Mouse (Mus musculus) ZHBTc4 (cell line): ENCODE results near the gene Gsto2.

Experiments
- DNase-seq: peaks from one replicate; pipeline ENCODE4 v3.0.0-alpha.2; 2011; ENCODE audit warnings: low read depth, low spot score

Gene Gsto2

DNA sequence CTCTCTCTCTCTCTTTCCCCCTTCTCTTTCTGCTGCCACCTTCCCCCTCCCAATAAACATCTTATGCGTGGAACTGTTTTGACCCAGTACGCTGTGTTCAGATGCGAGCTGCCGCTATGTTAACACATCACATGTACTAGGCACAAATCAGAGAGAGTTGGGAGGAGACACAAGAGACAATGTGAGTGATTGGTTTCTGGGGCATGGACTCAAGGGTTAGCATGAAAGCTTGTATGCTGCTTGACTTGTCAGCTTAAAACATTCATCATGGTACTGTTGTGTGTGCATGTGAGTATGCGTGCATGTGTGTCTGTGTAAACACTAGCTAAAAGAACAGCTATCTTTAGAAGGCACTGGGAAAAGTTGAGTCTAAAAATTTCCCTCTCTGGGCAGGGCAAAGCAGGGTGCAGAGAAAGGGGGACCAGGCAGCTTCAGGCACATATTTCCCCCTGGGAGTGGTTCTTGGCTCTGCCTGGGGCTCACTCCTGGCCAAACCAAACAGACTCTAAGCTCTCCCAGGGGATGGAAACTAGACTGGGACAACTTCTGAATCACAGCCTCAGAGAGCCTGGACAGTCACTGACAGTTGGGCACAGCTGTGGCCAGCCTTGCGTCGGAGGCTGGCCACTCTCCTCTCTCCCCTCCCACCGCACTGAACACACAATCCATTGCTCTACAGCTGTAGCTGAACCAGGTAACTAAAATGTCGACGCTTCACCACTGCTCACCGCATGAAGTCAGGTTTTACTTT is 26.4 kb downstream of the Gsto2 start:
- DNase-seq: no peak

DNA sequence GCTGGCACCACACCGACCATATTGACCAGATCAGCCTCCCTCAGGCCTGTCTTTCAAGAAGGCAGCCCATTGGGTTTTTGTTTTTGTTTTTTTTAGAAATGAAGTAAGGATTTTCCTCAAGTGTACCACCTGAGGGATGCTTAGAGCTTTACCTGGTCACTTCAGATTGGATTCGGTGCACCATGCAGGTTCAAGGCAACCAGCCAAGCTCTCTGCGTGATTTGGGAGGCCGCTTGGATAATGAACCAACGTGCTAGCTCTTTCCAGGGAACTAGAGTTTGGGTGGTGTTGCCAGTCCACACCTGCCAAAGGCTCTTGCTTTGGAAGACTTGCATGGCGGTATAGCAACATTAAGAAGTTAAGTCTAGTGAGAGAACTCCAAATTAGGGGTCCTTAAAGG is 27.8 kb downstream of the Gsto2 start:
- DNase-seq: no peak

DNA sequence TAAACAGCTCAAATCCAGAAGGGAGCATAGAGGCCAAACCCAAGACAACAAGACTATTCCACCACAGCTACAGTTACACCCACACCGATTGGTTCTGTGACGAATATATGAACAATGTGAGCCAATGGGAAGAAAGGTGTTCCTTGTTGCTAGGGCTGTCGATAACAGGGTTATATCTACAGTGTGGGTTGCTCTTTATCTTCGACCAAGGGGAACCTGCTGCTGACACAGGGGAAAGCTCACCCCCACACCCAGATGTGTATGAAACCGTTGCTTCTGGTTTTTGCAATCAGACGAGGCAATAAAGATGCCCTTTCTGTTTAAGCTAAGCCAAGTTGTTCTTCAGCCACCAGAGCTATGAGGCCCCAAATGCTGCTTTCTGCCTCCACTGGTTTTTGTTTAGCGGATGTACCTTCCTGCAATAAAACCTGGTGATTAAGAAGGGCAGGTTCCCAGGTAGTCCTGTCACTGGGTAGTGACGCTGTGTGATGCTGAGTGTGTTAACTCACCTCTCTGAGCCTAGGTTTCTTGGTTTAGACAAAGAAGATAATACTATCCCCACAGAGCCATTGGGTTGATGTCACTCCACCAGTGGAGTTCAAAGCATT is 33.2 kb downstream of the Gsto2 start:
- no peak for DNase-seq

DNA sequence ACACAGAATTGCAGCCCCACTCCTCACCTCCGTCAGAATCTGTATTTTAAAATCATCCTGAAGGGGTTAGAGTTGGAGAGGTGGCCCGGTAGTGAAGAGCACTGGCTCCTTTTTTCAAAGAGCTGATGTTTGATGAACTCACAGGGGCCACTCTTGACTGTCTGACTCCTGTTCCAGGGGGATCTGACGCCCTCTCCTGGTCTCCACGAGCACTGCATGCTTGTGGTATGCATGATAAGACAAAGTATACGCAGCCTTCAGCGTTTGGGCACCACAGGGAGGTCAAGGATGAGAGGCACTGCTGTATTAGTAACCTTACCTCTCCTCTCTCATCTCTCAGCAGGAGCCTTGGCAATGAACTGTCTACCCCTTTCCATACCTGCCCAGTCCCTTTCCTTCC is 34.7 kb downstream of the Gsto2 start:
- DNase-seq: peak; percentile 46

GRCm38 (mm10) chr19:47900558-47900957 is 35.2 kb downstream of the Gsto2 start:
- no peak for DNase-seq

DNA sequence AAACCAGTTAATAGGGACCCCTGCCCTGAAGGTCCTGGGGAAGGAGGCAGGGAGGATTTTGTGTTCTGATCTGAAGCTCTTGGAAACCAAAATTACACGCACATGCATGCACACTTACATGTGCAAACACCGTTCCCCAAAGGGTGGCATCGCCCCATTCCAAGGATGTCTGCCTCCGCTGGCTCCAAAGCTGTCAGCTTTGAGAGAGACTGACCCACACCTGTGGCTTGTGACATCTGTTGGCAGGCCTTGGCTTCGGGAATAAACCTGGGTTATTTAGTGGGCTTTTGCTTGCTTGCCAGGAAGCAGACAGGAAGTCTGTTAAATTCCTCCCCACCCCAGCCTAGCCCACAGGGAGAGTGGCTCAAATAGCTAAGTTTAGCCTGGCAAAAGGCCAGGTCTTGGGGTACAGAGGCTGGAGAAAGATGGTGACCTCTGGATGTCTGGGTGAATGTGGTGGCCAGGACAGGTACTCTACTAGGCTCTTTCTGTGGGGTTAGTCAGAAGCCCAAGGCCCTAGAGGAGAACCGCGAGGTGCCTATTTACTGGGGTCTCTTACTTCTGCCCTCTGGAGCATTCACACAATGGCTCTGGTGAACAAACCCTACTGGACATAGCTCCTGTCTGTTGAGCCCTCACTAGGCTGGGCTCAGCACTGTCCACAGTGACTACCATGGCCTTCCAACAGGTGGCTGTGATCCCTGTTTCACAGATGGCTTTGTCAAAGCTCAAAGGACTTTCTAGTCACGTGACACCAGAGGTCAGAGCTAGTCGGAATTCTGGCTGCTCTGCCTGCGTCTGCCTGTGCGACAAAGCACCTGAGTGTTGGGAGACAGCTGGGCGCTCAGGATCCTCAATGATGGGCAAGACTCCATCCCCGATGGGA is 37.2 kb downstream of the Gsto2 start:
- DNase-seq: peak; percentile 38

DNA sequence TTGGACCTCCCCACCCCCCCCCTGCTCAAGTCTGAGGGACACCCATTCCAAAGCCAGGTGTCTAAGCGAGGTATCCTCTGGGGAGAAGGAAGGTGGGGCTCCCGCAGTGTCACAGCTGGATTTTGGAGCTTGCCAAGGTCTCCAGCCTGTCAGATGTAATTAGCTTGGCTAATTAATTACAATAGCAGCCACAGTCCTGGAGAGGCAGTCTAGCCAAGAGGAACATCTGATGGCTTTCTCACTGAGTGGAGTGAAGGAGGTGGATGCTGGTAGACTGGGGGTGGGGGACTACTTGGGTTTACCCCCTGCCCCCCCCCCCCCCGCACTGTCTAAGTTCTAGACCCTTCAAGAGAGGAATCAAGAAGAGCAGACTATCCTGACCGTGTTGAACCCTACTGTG is 38.3 kb downstream of the Gsto2 start:
- DNase-seq: no peak

- no peak for DNase-seq
Measured at GRCm38 (mm10) chr19:47905081-47905480, 39.7 kb downstream of the Gsto2 start.

GRCm38 (mm10) chr19:47905603-47906002 is 40.3 kb downstream of the Gsto2 start:
- DNase-seq: no peak

GRCm38 (mm10) chr19:47907596-47907995 is 42.3 kb downstream of the Gsto2 start:
- no peak for DNase-seq

GRCm38 (mm10) chr19:47908961-47909371 is 43.6 kb downstream of the Gsto2 start:
- DNase-seq: no peak

DNA sequence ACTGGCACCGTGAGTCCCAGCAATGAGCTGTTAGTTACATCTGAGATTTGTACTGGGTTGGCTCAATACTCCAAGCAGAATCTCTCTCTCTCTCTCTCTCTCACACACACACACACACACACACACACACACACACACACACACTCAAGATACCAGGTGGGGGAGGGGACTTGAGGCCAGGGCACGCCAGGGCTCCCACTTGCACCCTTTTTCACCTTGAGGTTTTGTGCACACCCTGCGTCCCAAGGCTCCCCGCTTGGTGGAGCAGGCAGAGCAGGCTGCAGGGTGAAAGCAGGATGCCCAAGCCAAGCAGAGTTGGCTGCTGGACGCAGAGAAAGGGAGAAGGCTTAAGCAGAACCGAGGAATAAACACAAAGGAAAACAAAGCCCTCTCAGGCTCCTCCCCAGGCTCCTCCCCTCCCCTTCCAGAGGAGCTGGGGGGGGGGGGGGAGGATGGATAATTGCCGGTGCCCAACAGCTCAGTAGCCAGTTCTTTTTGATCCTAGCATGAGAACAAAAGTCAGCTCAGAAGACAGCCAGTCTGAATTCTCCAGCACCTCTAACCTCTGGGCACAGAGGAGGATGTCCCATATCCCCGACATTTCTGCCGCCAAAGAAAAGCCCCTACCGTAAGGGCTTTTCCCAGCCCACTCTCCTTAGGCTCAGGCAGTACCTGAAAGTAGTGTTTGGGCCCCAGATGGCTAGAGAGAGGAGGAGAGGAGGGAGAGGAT is 44.2 kb downstream of the Gsto2 start:
- DNase-seq: peak; percentile 35

GRCm38 (mm10) chr19:47910117-47910618 is 44.8 kb downstream of the Gsto2 start:
- DNase-seq: no peak

DNA sequence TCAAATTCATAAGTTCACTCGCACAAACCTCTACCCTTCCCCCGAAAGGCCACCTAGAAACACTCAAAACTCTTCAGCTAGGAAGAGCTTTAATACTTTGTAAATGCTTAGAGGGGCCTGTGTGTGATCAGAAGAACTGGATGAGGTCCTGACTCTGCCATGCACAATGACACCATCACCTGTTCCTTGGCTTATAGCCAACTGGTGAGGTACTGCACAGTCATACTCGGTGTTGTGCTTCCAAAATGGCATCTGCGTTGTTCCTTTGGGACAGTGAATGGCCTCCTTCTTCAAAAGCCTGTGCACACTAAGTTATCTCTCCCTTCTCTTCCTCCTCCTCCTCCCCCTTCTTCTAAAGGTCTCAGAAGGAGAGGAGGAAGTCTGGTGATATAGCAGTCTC is 45.4 kb downstream of the Gsto2 start:
- DNase-seq: no peak

DNA sequence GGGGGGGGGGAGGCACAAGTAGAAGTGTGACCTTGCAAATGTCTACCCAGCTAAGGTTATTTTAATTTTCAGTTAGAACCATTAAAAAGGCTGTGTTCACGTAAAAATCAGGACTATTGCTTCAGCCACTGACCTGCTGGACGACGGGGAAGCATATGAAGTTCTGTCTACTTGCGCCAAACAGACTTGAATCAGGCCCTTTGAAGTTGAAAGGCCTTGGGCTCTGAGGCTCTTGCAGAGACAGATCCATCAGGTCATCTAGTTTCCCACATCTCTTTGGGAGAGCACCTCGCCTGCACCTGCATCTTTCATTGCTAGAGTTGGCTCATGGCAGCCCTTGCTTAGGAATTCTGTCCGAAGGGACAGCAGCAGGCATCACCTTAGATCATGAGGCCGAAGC is 48.0 kb downstream of the Gsto2 start:
- no peak for DNase-seq

GRCm38 (mm10) chr19:47914191-47914590 is 48.9 kb downstream of the Gsto2 start:
- no peak for DNase-seq

DNA sequence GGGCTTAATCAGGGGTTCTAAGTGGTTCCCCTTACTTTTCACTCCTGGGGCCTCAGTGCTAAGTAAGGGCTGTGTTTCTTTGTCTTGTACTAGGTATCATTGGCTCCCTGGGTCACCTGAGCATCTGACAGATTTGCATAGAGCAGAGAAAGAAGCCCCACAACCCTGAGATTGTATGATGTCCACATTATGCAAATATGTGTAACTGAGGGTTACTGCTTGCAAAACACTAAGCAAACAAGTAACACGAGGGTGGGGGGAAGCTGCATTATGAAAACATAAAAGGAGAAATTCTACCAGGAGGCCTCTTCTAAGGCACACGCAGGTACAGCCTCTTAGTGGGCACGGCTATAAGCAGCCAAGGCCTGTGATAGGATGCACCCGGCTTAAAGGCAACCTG is 49.9 kb downstream of the Gsto2 start:
- no peak for DNase-seq

GRCm38 (mm10) chr19:47917396-47917795 is 52.1 kb downstream of the Gsto2 start:
- no peak for DNase-seq

GRCm38 (mm10) chr19:47918016-47918415 is 52.7 kb downstream of the Gsto2 start:
- DNase-seq: no peak

- DNase-seq: peak; percentile 34
Measured at GRCm38 (mm10) chr19:47918455-47919101, 53.2 kb downstream of the Gsto2 start.
